Mouse (Mus musculus) heart, embryonic 15.5 days (tissue): ENCODE measurements around the gene Rom1. TPM values are rescaled to one million over a fixed set of nuclear protein-coding genes. Genes with fewer than 3 reads are reported as not detected.

ENCODE experiments used
- ATAC-seq: fragments of 200-750 bp; cut with Nextera tagmentation; replicated peaks from 2 replicates; pipeline ENCODE4 v1.8.0; 2017; ENCODE audit warnings: low read depth, moderate TSS enrichment; ENCODE audit not compliant: insufficient number of reproducible peaks, insufficient read depth, low FRiP score
- H3K27ac ChIP-seq: fragments of 300-500 bp; sonication (generic); 2 replicates; pipeline ENCODE4 v1.5.1; 2015; ENCODE audit warnings: mild to moderate bottlenecking, inconsistent platforms
- H3K27me3 ChIP-seq: fragments of 300-500 bp; sonication (generic); 2 replicates; pipeline ENCODE4 v1.6.1; 2015; ENCODE audit warnings: inconsistent platforms
- H3K36me3 ChIP-seq: fragments of 300-500 bp; sonication (generic); 2 replicates; pipeline ENCODE4 v1.6.1; 2015; ENCODE audit warnings: mild to moderate bottlenecking, inconsistent platforms
- H3K4me1 ChIP-seq: fragments of 300-500 bp; sonication (generic); replicated peaks from 2 replicates; pipeline ENCODE4 v1.6.1; 2015; ENCODE audit warnings: inconsistent platforms
- H3K4me2 ChIP-seq: fragments of 300-500 bp; sonication (generic); 2 replicates; pipeline ENCODE4 v1.6.1; 2015; ENCODE audit warnings: inconsistent platforms, mild to moderate bottlenecking, moderate library complexity
- H3K4me3 ChIP-seq: fragments of 300-500 bp; sonication (generic); 2 replicates; pipeline ENCODE4 v1.5.1; 2015; ENCODE audit warnings: mild to moderate bottlenecking, inconsistent platforms
- H3K9ac ChIP-seq: fragments of 300-500 bp; sonication (generic); 2 replicates; pipeline ENCODE4 v1.6.1; 2015; ENCODE audit warnings: mild to moderate bottlenecking, inconsistent platforms
- H3K9me3 ChIP-seq: fragments of 300-500 bp; sonication (generic); replicated peaks from 2 replicates; pipeline ENCODE4 v1.6.1; 2016; ENCODE audit warnings: inconsistent platforms
- WGBS: fragments of 180-500 bp; shearing (Covaris S2); methylation state at CpG from one replicate; pipeline ENCODE4 v1.1.7; 2015; ENCODE audit warnings: mixed read lengths; 5-methylcytosine and 5-hydroxymethylcytosine counted together
- polyA plus RNA-seq: library from polyadenylated mRNA; unstranded; fragments of >200 nt; fragmentation: Nextera tagmentation; extraction: Ambion mirVana; gene quantifications from 2 replicates; pipeline ENCODE4 v1.2.1, GENCODE M21; 2015

Rom1 gene
- polyA plus RNA-seq, 1 experiment from 2014 or later: 1.9 TPM

DNA sequence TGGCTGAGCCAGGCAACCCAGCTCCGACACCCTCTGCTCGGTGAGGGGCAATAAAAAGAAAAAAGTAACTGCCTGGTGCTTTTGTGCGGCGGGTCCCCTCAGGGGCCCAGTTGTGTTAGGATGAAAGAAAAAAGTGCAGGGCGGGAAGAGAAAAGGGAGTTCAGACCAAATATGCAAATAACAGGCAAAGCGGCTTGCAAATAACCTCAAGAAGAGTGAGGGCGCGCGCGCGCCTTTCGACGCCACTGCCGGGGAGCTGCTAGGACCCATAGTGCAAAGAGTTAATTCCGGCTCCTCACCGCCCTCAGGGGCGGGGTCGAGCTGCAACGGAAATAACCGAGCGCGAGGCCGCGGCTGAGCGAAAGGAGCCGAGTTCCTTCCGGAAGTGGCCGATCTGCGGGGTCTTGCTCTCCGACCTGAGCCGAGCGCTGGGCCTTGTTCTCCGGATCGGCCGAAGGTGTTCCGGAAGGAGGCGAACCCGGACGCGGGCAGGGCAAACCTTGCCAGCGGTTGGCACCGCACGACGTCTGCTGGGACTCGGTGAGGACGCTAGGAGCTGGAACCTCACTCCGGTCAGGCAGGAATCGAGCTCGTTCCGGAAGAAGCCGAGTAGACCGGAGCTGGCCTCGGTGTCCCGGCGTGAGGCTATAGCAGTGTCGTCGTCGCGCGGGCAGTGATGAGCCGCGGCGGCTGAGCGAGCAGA is 12.5 kb upstream of the Rom1 start, which contains the start of gene Mta2:
Gene Mta2, plus strand, starts transcription at position 361 of the 703 bp plus-strand sequence.
- Histone ChIP-seq H3K9me3 (no peaks in the 10 kb centered on the region), H3K4me2 (peak within 1 kb of the TSS; percentile 67), H3K9ac (peak within 1 kb of the TSS; percentile 91), H3K4me1 (peaks cover 38% of the 10 kb centered on the region), H3K27ac (peak within 1 kb of the TSS; percentile 94), H3K27me3 (no peaks in the 10 kb centered on the region), H3K36me3 (peaks cover 40% of the 10 kb centered on the region), H3K4me3 (peak within 1 kb of the TSS; percentile 91)
- WGBS: under 1% methylated on average over 64 of the region's 64 CpGs
- peak; percentile 91 for ATAC-seq

- Histone ChIP-seq H3K4me3 (peak overlapping the region; percentile 91), H3K9me3 (no peaks in the 10 kb centered on the region), H3K4me2 (peak overlapping the region; percentile 67), H3K36me3 (peaks cover 41% of the 10 kb centered on the region), H3K27me3 (no peaks in the 10 kb centered on the region), H3K9ac (peak overlapping the region; percentile 46), H3K4me1 (peaks cover 38% of the 10 kb centered on the region), H3K27ac (peak overlapping the region; percentile 94)
- WGBS: 35% methylated on average over 10 of the region's 10 CpGs
- no peak for ATAC-seq
These were observed 12.0 kb upstream of the Rom1 start for GRCm38 (mm10) chr19:8941136-8941514.

GRCm38 (mm10) chr19:8940526-8941133 is 11.5 kb upstream of the Rom1 start:
- Histone ChIP-seq H3K4me2 (peak overlapping the region; percentile 67; the same call in 1 of the 2 replicates), H3K4me3 (peak overlapping the region; percentile 91; the same call in 1 of the 2 replicates), H3K27ac (no peak overlapping the region), H3K9me3 (no peaks in the 10 kb centered on the region), H3K27me3 (no peaks in the 10 kb centered on the region), H3K9ac (no peak overlapping the region), H3K36me3 (peaks cover 36% of the 10 kb centered on the region), H3K4me1 (peaks cover 37% of the 10 kb centered on the region)
- WGBS: 81% methylated on average over 15 of the region's 15 CpGs
- no peak for ATAC-seq

DNA sequence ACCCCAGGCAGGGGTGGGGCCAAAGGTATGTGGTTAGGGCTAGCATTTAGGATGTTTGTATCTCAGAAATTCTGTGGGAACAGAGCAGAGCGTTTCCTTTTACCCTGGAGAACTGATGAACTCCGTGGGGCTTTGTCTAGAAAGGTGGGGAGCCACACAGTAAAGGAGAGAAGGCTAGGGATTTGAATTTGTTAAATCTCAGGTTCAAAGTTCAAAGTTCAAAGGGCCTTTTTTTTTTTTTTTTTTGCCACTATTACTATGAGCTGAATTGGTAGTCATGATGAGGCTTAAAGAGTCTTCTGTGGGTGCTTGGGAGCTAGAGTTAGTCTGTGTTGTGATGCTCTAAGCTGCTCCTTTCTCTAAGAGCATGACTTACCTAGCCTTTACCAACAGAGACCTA is 7.6 kb upstream of the Rom1 start:
- H3K4me2 ChIP-seq: no peak overlapping the region
- no peak overlapping the region for H3K9ac ChIP-seq
- no peak overlapping the region for H3K4me3 ChIP-seq
- no peak for ATAC-seq
- no peak overlapping the region for H3K27ac ChIP-seq
- H3K36me3 ChIP-seq: peaks cover 43% of the 10 kb centered on the region
- peaks cover 11% of the 10 kb centered on the region for H3K4me1 ChIP-seq
- H3K9me3 ChIP-seq: no peaks in the 10 kb centered on the region
- WGBS: 85% methylated on average over 2 of the region's 2 CpGs
- no peaks in the 10 kb centered on the region for H3K27me3 ChIP-seq

DNA sequence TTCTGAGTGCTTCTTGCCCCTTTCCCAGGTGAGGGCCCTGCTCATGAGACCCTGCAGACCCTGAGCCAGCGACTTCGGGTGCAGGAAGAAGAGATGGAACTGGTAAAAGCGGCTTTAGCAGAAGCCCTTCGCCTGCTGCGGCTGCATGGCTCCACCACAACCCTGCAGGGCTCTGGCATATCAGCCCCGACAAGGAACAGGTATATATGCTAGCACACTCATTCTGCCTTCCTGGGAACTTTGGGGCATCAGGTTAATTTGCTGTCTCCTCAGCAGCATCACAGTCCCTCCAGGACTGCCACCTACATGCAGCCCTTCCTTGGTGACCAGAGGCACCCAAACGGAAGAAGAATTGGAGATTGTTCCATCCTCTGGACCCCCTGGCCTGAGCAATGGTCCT is 1.6 kb upstream of the Rom1 start:
- Histone ChIP-seq H3K4me1 (peaks cover 22% of the 10 kb centered on the region), H3K9me3 (no peaks in the 10 kb centered on the region), H3K4me3 (peak overlapping the region; percentile 93), H3K4me2 (peak overlapping the region; percentile 88), H3K27ac (no peak overlapping the region), H3K36me3 (peaks cover 40% of the 10 kb centered on the region), H3K27me3 (no peaks in the 10 kb centered on the region; the same call in 1 of the 2 replicates), H3K9ac (peak overlapping the region; percentile 92)
- ATAC-seq: no peak
- 73% methylated on average over 7 of the region's 7 CpGs for WGBS

DNA sequence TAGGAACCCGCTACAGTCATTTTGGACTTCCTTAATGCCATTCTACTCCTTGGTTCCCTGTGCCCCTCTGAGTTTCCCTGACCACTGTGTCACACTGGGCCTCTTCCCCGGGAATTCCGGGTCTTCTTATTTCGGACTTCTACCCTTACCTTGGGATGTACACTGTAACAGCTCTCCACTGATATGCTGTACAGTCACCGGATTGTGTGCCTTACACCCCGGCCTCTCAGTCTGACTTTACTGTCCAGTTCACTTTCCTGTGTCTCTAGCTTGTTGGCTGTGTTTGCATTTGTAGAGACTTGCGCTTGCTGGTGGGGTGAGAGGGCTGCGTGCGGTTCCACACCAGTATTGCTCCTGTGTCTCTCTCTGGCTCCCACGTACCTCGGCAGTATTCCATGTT is 961 bp upstream of the Rom1 start:
- Histone ChIP-seq H3K4me3 (peak overlapping the region; percentile 93), H3K27me3 (no peaks in the 10 kb centered on the region; the same call in 1 of the 2 replicates), H3K36me3 (peaks cover 46% of the 10 kb centered on the region), H3K4me1 (peaks cover 22% of the 10 kb centered on the region), H3K27ac (peak overlapping the region; percentile 80), H3K9ac (peak overlapping the region; percentile 92), H3K4me2 (peak overlapping the region; percentile 88), H3K9me3 (no peaks in the 10 kb centered on the region)
- no peak for ATAC-seq
- WGBS: 6% methylated on average over 11 of the region's 11 CpGs

DNA sequence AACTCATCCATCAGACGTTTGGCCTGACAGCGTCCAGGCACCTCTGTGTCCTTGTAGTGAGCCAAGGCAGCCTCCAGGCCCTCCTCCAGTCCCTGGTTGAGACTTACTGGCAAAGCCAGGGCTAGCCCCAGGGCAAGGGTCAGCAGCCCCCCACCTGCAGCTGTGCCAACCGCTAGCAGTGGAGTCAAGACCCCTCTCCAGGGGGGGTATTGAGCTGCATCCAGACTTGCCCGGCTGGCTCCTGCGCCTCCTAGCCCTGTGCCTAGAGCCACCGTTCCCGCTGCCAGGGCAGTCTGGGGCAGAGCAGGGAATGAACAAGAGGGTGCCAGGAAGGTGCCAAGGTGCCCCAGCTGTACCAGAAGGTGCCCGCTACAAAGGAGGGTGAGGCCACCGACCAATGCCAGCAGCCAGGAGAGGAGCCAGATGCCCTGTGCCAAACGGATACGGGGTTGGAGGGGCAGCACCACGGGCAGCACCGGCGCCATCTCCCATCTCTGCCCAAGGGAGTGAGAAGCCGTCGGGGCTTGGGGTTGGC is 400 bp downstream of the Rom1 start:
- Histone ChIP-seq H3K9ac (peak overlapping the region; percentile 92), H3K27ac (peak overlapping the region; percentile 80), H3K4me1 (peaks cover 22% of the 10 kb centered on the region), H3K36me3 (peaks cover 36% of the 10 kb centered on the region), H3K4me2 (peak overlapping the region; percentile 88), H3K9me3 (no peaks in the 10 kb centered on the region), H3K4me3 (peak overlapping the region; percentile 93), H3K27me3 (no peaks in the 10 kb centered on the region; the same call in 1 of the 2 replicates)
- ATAC-seq: 0 out of 2 replicates have a peak, but pooled peaks have one; percentile 1
- 18% methylated on average over 16 of the region's 16 CpGs for WGBS

GRCm38 (mm10) chr19:8927891-8928525 is 1.1 kb downstream of the Rom1 start:
- H3K9ac ChIP-seq: no peak overlapping the region
- H3K4me3 ChIP-seq: no peak overlapping the region
- H3K4me2 ChIP-seq: no peak overlapping the region
- H3K9me3 ChIP-seq: no peaks in the 10 kb centered on the region
- no peaks in the 10 kb centered on the region; the same call in 1 of the 2 replicates for H3K27me3 ChIP-seq
- H3K4me1 ChIP-seq: peaks cover 22% of the 10 kb centered on the region
- WGBS: 82% methylated on average over 12 of the region's 12 CpGs
- no peak for ATAC-seq
- H3K27ac ChIP-seq: 0 out of 2 replicates have a peak overlapping the region, but pooled peaks have one; percentile 80
- peaks cover 30% of the 10 kb centered on the region for H3K36me3 ChIP-seq

- no peak for ATAC-seq
- Histone ChIP-seq H3K9ac (no peak overlapping the region), H3K36me3 (peaks cover 31% of the 10 kb centered on the region), H3K4me3 (no peak overlapping the region), H3K27me3 (no peaks in the 10 kb centered on the region; the same call in 1 of the 2 replicates), H3K9me3 (no peaks in the 10 kb centered on the region), H3K4me2 (no peak overlapping the region), H3K4me1 (peaks cover 23% of the 10 kb centered on the region), H3K27ac (no peak overlapping the region)
- WGBS: 75% methylated on average over 2 of the region's 2 CpGs
These were observed 2.4 kb downstream of the Rom1 start for GRCm38 (mm10) chr19:8926766-8927165.

- Histone ChIP-seq H3K27me3 (no peaks in the 10 kb centered on the region), H3K36me3 (peaks cover 20% of the 10 kb centered on the region; the same call in 1 of the 2 replicates), H3K9me3 (no peaks in the 10 kb centered on the region), H3K4me1 (peaks cover 15% of the 10 kb centered on the region), H3K4me2 (peak overlapping the region; percentile 77), H3K27ac (no peak overlapping the region), H3K4me3 (no peak overlapping the region), H3K9ac (peak overlapping the region; percentile 79; the same call in 1 of the 2 replicates)
- WGBS: 72% methylated on average over 9 of the region's 9 CpGs
- ATAC-seq: no peak
These were observed 7.4 kb downstream of the Rom1 start for GRCm38 (mm10) chr19:8921741-8922140.

DNA sequence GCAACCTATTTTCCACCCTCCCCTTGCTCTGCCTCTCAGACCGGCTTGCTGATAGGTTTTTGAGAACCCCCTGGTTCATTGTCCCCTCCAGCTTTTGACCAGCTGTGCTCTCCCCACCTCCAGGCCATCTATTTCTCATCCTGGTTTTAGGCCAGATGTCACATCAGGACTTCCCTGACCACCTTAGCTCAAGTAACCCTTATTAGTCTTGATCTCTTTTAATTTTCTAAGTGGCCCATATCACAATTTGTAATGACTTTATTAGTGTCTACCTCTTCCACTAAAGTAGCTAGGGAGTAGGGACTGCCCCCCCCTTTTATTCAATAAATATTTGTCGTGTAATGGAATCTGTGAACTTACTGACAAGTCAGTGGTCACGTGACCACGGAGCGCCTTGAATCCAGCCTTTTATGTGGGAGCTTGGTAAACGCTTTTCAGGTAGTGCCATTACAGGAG is 8.3 kb downstream of the Rom1 start:
- peak; percentile 21; the same call in 1 of the 2 replicates for ATAC-seq

More for the DNA sequence above, 8.3 kb downstream of the Rom1 start:
- Histone ChIP-seq H3K4me2 (peak overlapping the region; percentile 77), H3K36me3 (peaks cover 23% of the 10 kb centered on the region), H3K27ac (peak overlapping the region; percentile 93), H3K9ac (peak overlapping the region; percentile 79), H3K4me1 (peaks cover 15% of the 10 kb centered on the region), H3K4me3 (peak overlapping the region; percentile 92), H3K9me3 (no peaks in the 10 kb centered on the region), H3K27me3 (no peaks in the 10 kb centered on the region)
- WGBS: under 1% methylated on average over 6 of the region's 6 CpGs
